Mouse (Mus musculus) kidney, embryonic 16.5 days (tissue): ENCODE results near the gene Lrrc37a. TPM values are rescaled to one million over a fixed set of nuclear protein-coding genes. Genes with fewer than 3 reads are reported as not detected.

Source experiments
- ATAC-seq: fragments of 200-750 bp; cut with Nextera tagmentation; 2 replicates; pipeline ENCODE4 v1.8.0; 2017; ENCODE audit warnings: moderate TSS enrichment; ENCODE audit not compliant: low FRiP score, low TSS enrichment
- H3K27ac ChIP-seq: fragments of 300-500 bp; sonication (generic); 2 replicates; pipeline ENCODE4 v1.5.1; 2014; ENCODE audit warnings: low read length
- H3K27me3 ChIP-seq: fragments of 300-500 bp; sonication (generic); 2 replicates; pipeline ENCODE4 v1.6.1; 2014; ENCODE audit warnings: low read length, control low read depth, mixed read lengths; ENCODE audit not compliant: insufficient read depth
- H3K36me3 ChIP-seq: fragments of 300-500 bp; sonication (generic); 2 replicates; pipeline ENCODE4 v1.6.1; 2014; ENCODE audit warnings: low read length, control low read depth, mixed read lengths; ENCODE audit not compliant: insufficient read depth
- H3K4me1 ChIP-seq: fragments of 300-500 bp; sonication (generic); 2 replicates; pipeline ENCODE4 v1.6.1; 2014; ENCODE audit warnings: low read length, control low read depth, mixed read lengths; ENCODE audit not compliant: insufficient read depth
- H3K4me2 ChIP-seq: fragments of 300-500 bp; sonication (generic); replicated peaks from 2 replicates; pipeline ENCODE4 v1.6.1; 2014; ENCODE audit warnings: low read depth, low read length
- H3K4me3 ChIP-seq: fragments of 300-500 bp; sonication (generic); 2 replicates; pipeline ENCODE4 v1.5.1; 2014; ENCODE audit warnings: mild to moderate bottlenecking, low read length
- H3K9ac ChIP-seq: fragments of 300-500 bp; sonication (generic); replicated peaks from 2 replicates; pipeline ENCODE4 v1.6.1; 2014; ENCODE audit warnings: low read length
- H3K9me3 ChIP-seq: fragments of 300-500 bp; sonication (generic); 2 replicates; pipeline ENCODE4 v1.6.1; 2016; ENCODE audit warnings: low read length, control low read depth
- WGBS: fragments of 180-500 bp; shearing (Covaris S2); extraction: QIAGEN DNeasy Blood & Tissue Kit; methylation state at CpG from one replicate; pipeline ENCODE4 v1.1.7; 2014; 5-methylcytosine and 5-hydroxymethylcytosine counted together
- polyA plus RNA-seq: library from polyadenylated mRNA; unstranded; fragments of >200 nt; fragmentation: Nextera tagmentation; extraction: Ambion mirVana; gene quantifications from 2 replicates; pipeline ENCODE4 v1.2.1, GENCODE M21; 2015

Lrrc37a gene
- polyA plus RNA-seq, 1 experiment from 2014 or later = not detected

DNA sequence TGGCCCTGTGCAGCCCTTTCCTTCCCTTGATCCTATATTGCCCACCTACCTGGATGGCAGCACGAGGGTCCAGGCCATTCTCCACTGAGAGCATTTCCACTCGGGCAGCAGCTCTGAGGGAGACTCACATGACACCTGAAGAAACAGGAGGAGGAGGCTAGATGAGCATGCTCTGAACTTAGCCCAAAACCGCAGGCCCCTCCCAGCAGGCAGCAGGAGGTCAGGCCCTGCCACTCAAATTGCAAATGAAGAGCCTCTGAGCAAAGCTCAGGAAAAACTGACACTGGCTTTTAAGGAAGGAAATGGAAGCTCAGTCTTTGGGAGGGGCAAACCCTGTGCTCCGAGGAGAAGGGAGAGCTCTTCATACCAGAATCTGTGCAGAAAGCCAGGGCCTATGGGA is 100.6 kb downstream of the Lrrc37a start:
- Histone ChIP-seq H3K4me2 (no peak overlapping the region), H3K9me3 (no peaks in the 10 kb centered on the region), H3K9ac (no peak overlapping the region), H3K27ac (no peak overlapping the region), H3K36me3 (peaks cover 3% of the 10 kb centered on the region; the same call in 1 of the 2 replicates), H3K4me3 (no peak overlapping the region), H3K27me3 (no peaks in the 10 kb centered on the region), H3K4me1 (no peaks in the 10 kb centered on the region)
- no peak for ATAC-seq
- 50% methylated on average over 4 of the region's 4 CpGs for WGBS

DNA sequence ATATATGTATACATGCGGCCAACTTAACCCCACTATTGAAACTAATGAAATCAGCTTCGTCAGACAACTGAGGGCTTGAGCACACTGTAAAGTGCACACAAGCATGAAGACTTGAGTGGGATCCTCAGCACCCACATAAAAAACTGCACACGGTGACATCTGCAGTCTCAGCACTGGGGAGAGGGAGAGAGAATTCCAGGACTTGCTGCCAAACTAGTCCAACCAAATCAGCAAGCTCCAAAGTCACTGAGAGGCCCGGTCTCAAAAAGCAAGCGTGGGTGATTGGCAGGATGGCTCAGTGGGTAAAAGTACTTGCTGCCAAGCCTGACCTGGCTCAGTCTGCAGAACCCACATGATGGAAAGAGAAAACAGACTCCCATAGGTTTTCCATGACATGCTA is 101.7 kb downstream of the Lrrc37a start:
- WGBS = 86% methylated on average over 5 of the region's 5 CpGs

DNA sequence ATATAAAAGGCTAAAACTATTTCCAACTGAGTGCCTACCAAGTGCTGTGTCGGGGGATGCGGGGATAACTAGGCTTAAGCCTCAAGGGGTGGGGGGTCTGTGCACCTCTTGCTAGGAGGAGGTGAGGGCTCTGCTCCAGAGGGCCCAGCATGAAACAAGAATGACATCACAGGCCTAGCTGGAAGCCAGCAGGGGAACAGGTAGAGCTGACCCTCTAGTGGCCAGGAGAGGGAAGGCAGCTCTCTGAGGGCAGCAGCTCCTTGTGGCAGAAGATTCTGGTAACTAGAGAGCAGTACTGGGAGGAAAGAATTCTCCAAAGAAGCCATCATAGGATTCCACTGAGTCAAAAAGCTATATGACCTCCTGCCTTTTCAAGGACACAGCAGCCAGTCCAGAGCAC is 102.2 kb downstream of the Lrrc37a start:
- Histone ChIP-seq H3K27me3 (no peaks in the 10 kb centered on the region), H3K36me3 (no peaks in the 10 kb centered on the region), H3K9me3 (no peaks in the 10 kb centered on the region), H3K4me3 (no peak overlapping the region), H3K4me1 (no peaks in the 10 kb centered on the region), H3K27ac (no peak overlapping the region), H3K4me2 (no peak overlapping the region), H3K9ac (no peak overlapping the region)
- ATAC-seq = no peak
- 59% methylated on average over 2 of the region's 2 CpGs for WGBS

More for the DNA sequence above, 101.7 kb downstream of the Lrrc37a start:
- Histone ChIP-seq H3K27me3 (no peaks in the 10 kb centered on the region), H3K36me3 (no peaks in the 10 kb centered on the region), H3K4me3 (no peak overlapping the region), H3K4me1 (no peaks in the 10 kb centered on the region), H3K9ac (no peak overlapping the region), H3K27ac (no peak overlapping the region), H3K4me2 (no peak overlapping the region), H3K9me3 (no peaks in the 10 kb centered on the region)
- ATAC-seq = no peak

Other genes with a start within 250 kb of the Lrrc37a start
- gene Map3k14, start 237.1 kb downstream of the Lrrc37a start, polyA plus RNA-seq = 5.3 and 6.7 TPM in 2 replicates
- gene Arhgap27, start 140.9 kb downstream of the Lrrc37a start, polyA plus RNA-seq = 17.8 and 18.7 TPM in 2 replicates
- 9.2 and 10.3 TPM in 2 replicates for gene Plekhm1, start 91.9 kb downstream of the Lrrc37a start, polyA plus RNA-seq
- gene Gm884, start 116.5 kb upstream of the Lrrc37a start, polyA plus RNA-seq = not detected in 2 replicates
- not detected in 2 replicates for gene Lyzl6, start 134.3 kb upstream of the Lrrc37a start, polyA plus RNA-seq
- not detected in 2 replicates for gene Rprml, start 145.0 kb upstream of the Lrrc37a start, polyA plus RNA-seq
- 91.1 and 92.2 TPM in 2 replicates for gene Gosr2, start 193.3 kb upstream of the Lrrc37a start, polyA plus RNA-seq
- gene Wnt9b, start 245.2 kb upstream of the Lrrc37a start, polyA plus RNA-seq = 8.9 and 10.0 TPM in 2 replicates